Mouse (Mus musculus): ENCODE data around the gene Slco1a1.
"Not testable (repeated sequence)": the region's sequence is repeated elsewhere in the genome, so short reads cannot be mapped to it uniquely, and the experiment has no call there.

Gene Slco1a1
- long read RNA-seq, experiment 1: 0 reads
- long read RNA-seq, experiment 2: 0 reads

- intact Hi-C loops (cut with DNase I): no loop called here
Measured at GRCm38 (mm10) chr6:141946862-141947261, at the start of gene Slco1a1. Gene Slco1a1 (minus strand): TSS chr6:141946962.

DNA sequence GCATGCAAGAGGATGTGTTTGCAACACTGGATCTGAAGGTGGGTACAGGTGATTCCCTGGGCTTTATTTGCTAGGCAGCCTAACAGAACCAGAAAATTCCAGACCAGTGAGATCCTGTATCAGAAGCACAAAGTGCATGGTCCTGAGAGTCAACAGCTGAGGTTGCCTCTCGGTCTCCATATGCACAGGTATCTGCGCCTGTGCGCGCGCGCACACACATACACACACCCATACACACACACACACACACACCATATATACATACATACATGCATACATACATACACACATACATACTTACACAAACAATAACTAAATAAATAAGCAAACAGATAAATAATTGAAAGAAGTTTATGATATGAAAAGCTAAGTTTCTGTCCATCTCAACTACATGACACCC, 40.0 kb upstream of the Slco1a1 start:
- intact Hi-C loops (cut with DNase I): no loop called here

DNA sequence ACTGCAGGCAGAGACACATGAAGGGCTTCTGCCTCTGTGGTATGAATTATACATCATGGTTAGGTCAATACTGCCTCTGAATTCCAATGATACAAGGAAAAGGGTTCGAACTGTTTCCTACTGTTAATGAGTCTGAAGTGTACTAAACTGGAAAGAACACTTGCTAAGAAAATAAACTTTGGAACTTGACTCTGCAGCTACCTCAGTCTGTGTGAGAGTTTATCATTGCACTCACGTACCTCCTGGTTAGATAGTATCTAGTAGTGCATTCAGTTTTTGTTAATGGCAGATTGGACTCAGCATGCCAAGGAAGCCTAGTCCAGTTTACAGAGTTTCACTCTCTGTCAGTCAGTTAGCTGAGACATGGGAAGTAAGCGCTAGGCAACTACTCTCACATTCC, 37.9 kb upstream of the Slco1a1 start:
- intact Hi-C loops (cut with DNase I): no loop called here

- intact Hi-C loops (cut with DNase I): no loop called here
Measured at GRCm38 (mm10) chr6:141962420-141962819, 15.7 kb upstream of the Slco1a1 start.

GRCm38 (mm10) chr6:141961861-141962260, 15.1 kb upstream of the Slco1a1 start:
- intact Hi-C loops (cut with DNase I): no loop called here

GRCm38 (mm10) chr6:141960482-141960881, 13.7 kb upstream of the Slco1a1 start:
- intact Hi-C loops (cut with DNase I): no loop called here

DNA sequence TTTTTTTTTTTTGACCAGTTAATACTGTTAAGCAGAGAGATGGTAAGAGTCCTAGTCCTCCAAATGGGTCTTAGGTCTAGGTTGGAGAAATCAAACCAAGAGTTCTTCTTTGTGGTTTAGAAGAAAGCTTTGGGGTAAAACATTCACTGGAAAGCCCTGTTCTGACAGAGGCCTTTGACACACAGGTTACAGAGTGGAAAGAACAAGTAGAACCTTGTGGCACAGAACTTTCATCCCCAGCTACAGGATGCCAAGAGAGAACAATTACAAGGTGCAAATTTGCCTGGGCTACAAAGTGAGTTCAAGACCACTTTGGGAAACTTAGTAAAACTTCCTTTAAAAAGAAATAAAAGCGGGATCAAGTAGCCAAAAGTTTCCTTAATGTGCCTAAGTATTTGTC, 6.3 kb downstream of the Slco1a1 start:
- intact Hi-C loops (cut with DNase I): no loop called here

- intact Hi-C loops (cut with DNase I): no loop called here
Measured at GRCm38 (mm10) chr6:141898197-141898596, 48.6 kb downstream of the Slco1a1 start.

DNA sequence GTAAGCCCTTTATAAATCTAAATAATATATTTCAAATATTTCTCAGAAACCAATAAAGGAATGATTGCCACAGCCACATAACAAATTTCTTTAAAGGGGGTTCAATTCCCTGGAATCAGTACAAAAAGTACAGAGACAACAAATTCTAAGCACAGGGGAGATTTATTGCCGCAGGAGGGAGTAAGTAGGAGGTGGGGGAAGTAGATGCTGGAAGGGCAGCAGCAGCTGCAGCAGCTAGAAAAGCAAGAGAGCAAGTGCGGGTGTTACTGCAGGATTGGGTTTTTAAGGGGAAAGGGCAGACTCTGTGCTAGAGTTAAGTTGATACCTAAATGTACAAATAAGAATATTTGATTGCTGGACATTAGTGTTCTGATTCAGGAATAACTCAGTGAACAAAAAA, 57.0 kb downstream of the Slco1a1 start:
- intact Hi-C loops (cut with DNase I): no loop called here

GRCm38 (mm10) chr6:141888248-141888647, 58.5 kb downstream of the Slco1a1 start:
- intact Hi-C loops (cut with DNase I): no loop called here

DNA sequence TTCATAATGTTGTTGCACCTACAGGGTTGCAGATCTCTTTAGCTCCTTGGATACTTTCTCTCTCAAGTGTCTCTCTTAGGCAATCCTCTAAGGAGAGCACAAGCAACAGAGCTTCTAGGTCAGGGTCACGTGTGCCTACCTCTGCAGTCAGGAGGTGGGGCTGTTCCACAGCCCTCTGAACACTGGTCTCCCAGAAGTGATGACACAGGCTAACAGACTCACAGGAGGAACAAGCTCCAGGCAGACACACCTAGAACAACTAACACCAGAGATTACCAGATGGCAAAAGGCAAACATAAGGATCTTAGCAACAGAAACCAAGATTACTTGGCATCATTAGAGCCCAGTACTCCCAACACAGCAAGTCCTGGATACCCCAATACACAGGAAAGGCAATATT, 64.2 kb downstream of the Slco1a1 start:
- intact Hi-C loops (cut with DNase I): no loop called here

- intact Hi-C loops (cut with DNase I): not testable (repeated sequence)
Measured at GRCm38 (mm10) chr6:141875742-141876141, 71.0 kb downstream of the Slco1a1 start.

DNA sequence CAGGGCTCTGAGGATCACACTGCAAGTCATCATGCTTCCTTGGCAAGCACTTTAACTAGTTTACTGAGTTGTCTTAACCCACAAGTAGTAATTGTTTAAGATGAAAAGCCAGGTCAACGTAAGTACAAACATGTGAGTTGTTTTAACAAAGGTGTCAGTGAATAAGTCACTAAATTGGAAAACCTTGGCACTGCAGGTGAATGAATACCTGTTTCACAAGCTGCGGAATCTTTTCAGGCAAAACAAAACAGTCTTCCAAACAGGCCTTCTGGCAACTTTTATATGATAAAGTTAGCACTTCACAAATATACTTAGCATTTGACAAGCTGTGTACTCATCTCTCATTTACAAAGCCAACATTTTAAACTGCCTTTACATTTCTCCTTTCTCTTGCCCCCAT, 75.1 kb downstream of the Slco1a1 start:
- intact Hi-C loops (cut with DNase I): no loop called here

DNA sequence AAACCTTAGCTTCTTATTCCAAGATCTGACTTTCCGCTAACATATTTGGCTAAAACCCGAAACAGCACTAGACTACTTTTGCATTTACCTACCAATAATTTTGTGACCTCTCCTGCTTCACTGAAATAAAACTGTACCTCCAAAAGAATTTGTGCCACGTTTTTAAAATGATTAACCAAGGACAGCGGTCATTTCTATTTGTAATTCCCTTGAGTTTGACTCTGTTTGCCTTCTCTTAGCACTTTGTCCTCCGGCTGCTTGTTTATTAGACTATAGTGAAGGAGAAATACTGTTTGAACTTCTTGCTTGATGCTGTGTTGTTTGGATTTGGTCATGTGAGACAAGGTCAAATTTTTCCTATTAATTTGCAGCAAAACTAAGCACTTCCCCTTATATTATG, 78.0 kb downstream of the Slco1a1 start:
- intact Hi-C loops (cut with DNase I): no loop called here

GRCm38 (mm10) chr6:141866026-141866425, 80.7 kb downstream of the Slco1a1 start:
- intact Hi-C loops (cut with DNase I): no loop called here

DNA sequence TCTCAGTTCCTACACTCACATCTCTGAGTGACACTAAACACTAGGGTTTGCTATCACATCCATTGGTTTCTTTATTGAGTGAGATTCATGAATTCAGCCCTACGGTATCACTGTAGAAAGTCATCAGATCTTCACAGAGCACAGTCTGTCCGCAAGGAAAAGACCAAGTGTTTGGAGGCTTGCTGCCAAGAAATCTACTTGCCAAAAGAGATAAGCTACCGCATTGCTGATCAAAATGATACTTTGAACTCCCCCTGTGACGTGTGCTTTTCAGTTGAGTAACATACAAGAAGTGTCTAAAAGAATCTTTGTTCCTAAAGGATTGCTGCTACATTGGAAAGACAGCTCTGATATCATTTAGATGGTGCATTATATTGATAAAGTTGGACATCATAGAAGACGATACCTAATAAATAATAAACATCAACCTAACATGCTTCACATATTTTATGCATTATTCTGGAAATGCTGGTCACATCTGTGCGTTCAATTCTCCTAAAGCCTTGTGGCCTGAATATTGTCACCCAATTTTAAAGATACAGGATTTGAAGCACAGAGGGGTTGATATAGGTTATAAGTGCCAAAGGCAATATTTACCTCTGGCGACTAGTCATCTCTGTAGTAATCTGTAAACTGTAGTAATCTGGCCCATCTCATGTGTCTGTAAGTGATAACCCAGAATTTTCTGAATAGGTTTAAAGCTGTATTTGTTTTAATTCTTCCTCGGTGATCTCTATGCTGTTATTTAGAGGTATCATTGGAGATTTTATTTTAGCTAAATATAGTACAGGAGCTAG, 88.8 kb downstream of the Slco1a1 start:
- intact Hi-C loops (cut with DNase I): no loop called here
